Mouse (Mus musculus): Measurements from ENCODE around the gene Slc37a2. TPM values are rescaled to one million over a fixed set of nuclear protein-coding genes. Genes with fewer than 3 reads are reported as not detected.
A peak's percentile ranks its signal among the peaks of the same experiment; 100 is the strongest.
"Not testable (repeated sequence)": the region's sequence is repeated elsewhere in the genome, so short reads cannot be mapped to it uniquely, and the experiment has no call there.

Gene Slc37a2
- not detected in 2 replicates for polyA plus RNA-seq (2012; ENCODE audit: insufficient read depth, insufficient read length, low replicate concordance, missing spikeins)

DNA sequence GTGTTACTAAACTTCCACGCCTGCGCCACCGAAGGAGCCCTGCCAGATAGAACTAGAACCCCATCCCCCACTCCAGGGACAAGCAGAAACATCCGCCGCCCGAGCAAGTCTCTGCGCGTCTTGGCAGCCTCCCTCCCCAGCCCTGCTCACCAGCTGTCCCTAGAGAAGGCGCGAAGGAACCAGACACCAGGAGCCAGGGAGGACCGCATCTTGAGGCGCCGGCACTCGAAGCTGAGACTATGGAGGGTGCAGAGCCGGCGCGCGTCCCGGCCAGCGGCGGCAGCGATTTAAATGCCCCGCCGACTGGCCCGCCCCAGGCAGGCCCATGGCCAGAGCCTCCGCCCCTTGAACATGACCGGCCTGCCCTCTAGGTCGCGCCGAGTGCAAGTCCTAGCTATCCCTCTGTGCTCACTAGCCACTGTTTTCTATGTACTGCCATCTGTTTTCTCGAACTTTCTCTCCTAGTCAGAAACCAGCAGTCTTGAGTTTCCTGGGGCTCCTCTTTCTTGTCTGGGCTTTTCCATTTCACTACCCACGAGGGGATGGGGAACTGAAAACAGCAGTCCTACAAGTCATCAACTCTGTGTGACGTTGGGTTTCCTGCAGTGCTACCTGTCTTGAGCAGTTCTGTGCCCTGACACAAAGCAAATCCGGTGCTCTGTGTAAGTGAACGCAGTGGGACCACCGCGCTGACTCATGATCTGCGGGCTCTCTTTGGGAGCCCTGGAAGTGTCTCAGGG is at the start of gene Slc37a2:
TSS of gene Slc37a2 (minus strand) at position 590 of the 740 bp plus-strand sequence.
- peak within 1 kb of the TSS; percentile 61 for H3K4me3 ChIP-seq (ENCODE audit: insufficient read depth, low read depth, low read length)
- H3K27ac ChIP-seq (ENCODE audit: insufficient read depth, low read depth, low read length): peak within 1 kb of the TSS; percentile 54
- H3K4me1 ChIP-seq (ENCODE audit: control insufficient read depth, insufficient read depth, low read length): peaks cover 12% of the 10 kb centered on the region
- no peak for TF ChIP-seq CTCF (IDR thresholded peaks at IDR 0.05; ENCODE audit: insufficient read depth, low read depth, low read length)
- 3% methylated on average over 36 of the region's 38 CpGs for WGBS

DNA sequence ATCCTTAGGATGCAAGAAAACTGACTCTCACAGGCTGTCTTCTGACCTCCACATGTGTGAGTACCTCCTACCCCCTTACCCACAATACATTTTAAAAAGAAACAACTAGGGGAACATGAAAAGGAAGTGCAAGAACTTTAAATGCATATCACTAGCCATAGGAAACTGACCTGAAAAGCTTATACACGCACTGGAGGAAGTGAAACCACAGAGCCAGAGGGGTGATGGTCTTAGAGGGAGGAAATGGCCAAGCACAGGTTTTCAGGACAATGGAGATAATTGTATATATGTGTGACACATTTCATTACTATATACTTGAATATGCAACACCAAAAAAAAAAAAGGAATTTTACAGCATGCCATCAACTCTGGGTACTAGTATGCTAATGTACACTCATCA is 46.2 kb upstream of the Slc37a2 start:
- TF ChIP-seq POLR2A (IDR thresholded peaks at IDR 0.05; ENCODE audit: insufficient read depth, low read depth, low read length) (no peak), CTCF (IDR thresholded peaks at IDR 0.05; ENCODE audit: insufficient read depth, low read depth, low read length) (no peak)
- 92% methylated on average over 1 of the region's 1 CpGs for WGBS
- no peaks in the 10 kb centered on the region for H3K4me1 ChIP-seq (ENCODE audit: control insufficient read depth, insufficient read depth, low read length)
- H3K27ac ChIP-seq (ENCODE audit: insufficient read depth, low read depth, low read length): no peak overlapping the region
- H3K4me3 ChIP-seq (ENCODE audit: insufficient read depth, low read depth, low read length): no peak overlapping the region

DNA sequence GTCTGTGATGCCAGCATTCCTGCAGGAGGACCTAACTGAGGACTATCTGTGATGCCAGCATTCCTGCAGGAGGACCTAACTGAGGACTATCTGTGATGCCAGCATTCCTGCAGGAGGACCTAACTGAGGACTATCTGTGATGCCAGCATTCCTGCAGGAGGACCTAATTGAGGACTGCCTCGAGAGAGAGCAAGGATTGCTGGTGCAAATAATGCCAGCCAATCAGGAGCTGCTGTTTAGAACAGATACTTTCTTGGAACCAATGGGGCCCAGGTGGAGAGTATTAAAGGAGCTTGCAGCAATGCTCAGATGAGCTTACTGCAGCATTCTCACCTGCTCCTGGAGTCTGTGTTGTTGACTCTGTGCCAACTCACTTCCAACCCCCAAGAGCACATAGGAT is 45.0 kb upstream of the Slc37a2 start:
- not testable (repeated sequence) for H3K4me1 ChIP-seq (ENCODE audit: control insufficient read depth, insufficient read depth, low read length); H3K27ac ChIP-seq (ENCODE audit: insufficient read depth, low read depth, low read length); H3K4me3 ChIP-seq (ENCODE audit: insufficient read depth, low read depth, low read length)
- 59% methylated on average over 1 of the region's 1 CpGs for WGBS

DNA sequence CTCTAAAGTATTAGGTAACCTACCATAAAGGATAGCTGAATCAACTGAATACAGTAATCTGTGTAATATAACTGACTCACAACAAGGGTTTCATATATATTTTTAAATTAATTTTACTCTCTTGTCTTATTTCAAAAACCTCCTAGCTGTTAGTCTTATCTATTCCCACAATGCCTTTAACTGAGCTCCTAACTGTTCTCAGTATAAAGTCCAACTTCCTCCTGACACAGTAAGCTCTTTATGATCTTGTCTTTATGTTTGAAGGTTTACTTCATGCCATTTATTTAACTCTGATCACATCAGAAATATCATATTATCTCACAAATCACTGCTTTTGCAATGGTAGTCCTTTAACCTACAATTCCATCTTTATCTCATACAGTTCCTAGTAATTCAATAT is 40.0 kb upstream of the Slc37a2 start:
- TF ChIP-seq POLR2A (IDR thresholded peaks at IDR 0.05; ENCODE audit: insufficient read depth, low read depth, low read length) (no peak), CTCF (IDR thresholded peaks at IDR 0.05; ENCODE audit: insufficient read depth, low read depth, low read length) (no peak)
- no peaks in the 10 kb centered on the region for H3K4me1 ChIP-seq (ENCODE audit: control insufficient read depth, insufficient read depth, low read length)
- H3K27ac ChIP-seq (ENCODE audit: insufficient read depth, low read depth, low read length): no peak overlapping the region
- no peak overlapping the region for H3K4me3 ChIP-seq (ENCODE audit: insufficient read depth, low read depth, low read length)

DNA sequence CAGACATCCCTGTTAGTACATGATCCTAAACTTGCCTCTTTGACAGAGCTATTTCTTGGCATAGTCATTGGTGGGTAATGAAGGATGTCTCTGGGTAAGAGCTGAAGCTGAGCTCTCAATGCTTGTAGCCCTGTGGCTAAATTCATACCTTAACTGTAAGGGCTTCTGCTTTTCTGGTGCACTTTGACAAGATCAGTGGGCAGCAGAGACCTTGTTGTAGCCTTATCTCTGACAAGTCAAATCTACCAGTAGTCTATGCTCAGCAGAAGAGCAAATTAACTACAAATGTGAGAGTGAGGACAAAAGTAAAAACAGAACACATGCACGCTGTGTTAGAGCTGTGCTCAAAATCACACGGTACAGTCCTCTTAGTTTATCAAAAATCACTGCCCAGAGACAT is 11.1 kb upstream of the Slc37a2 start:
- WGBS: 84% methylated on average over 2 of the region's 2 CpGs
- TF ChIP-seq POLR2A (IDR thresholded peaks at IDR 0.05; ENCODE audit: insufficient read depth, low read depth, low read length) (no peak), CTCF (IDR thresholded peaks at IDR 0.05; ENCODE audit: insufficient read depth, low read depth, low read length) (no peak)
- H3K4me1 ChIP-seq (ENCODE audit: control insufficient read depth, insufficient read depth, low read length): no peaks in the 10 kb centered on the region
- no peak overlapping the region for H3K27ac ChIP-seq (ENCODE audit: insufficient read depth, low read depth, low read length)
- no peak overlapping the region for H3K4me3 ChIP-seq (ENCODE audit: insufficient read depth, low read depth, low read length)

DNA sequence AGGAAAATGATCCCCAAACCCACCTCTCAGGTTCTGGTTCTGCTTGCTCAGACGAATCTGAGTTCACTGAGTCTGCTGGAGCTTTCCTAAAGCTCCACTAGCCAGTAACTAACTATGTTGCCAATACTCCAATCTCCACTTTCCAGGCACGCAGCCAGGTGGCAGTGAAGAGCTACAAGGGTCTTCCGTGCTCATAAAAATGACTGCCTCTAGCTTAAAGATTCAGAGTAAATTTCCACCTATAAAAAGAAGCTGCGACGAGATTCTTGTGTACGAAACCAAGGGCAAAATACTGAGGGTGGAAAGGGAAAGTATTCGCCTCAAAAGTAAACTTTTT is 319 bp upstream of the Slc37a2 start:
- peak overlapping the region; percentile 61 for H3K4me3 ChIP-seq (ENCODE audit: insufficient read depth, low read depth, low read length)
- 15% methylated on average over 7 of the region's 7 CpGs for WGBS
- peaks cover 12% of the 10 kb centered on the region for H3K4me1 ChIP-seq (ENCODE audit: control insufficient read depth, insufficient read depth, low read length)
- no peak overlapping the region for H3K27ac ChIP-seq (ENCODE audit: insufficient read depth, low read depth, low read length)
- no peak for TF ChIP-seq CTCF (IDR thresholded peaks at IDR 0.05; ENCODE audit: insufficient read depth, low read depth, low read length)
- no peak for TF ChIP-seq POLR2A (IDR thresholded peaks at IDR 0.05; ENCODE audit: insufficient read depth, low read depth, low read length)

DNA sequence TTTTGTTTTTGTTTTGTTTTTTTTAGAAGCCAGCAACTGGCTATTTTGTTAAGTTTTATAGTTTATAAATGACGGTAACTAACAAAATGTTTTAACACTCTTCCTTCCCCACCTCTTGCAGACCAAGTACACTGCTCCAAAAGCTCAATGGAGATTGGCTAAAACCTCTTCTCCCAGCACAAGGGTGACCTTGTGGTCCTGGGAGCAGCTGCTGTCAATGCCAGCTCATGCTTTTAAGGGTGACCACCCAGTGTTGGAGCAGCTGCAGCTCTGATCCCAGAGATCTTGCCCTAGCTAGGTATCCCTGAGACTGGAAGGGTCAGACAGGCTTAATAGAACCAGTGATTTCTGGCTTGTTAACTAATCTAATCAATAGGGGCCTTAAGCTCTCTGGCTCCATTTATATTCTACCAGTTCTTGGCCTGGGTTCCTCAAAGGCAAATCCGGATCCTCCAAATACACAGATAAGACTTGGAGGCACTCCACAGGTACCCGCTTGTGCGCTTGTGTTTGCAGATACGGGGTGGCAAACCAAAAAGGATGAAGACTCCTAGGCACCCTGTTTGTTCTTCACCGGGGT is 917 bp downstream of the Slc37a2 start:
- H3K27ac ChIP-seq (ENCODE audit: insufficient read depth, low read depth, low read length): no peak overlapping the region
- 30% methylated on average over 6 of the region's 6 CpGs for WGBS
- peak overlapping the region; percentile 61 for H3K4me3 ChIP-seq (ENCODE audit: insufficient read depth, low read depth, low read length)
- TF ChIP-seq POLR2A (IDR thresholded peaks at IDR 0.05; ENCODE audit: insufficient read depth, low read depth, low read length) (no peak), CTCF (IDR thresholded peaks at IDR 0.05; ENCODE audit: insufficient read depth, low read depth, low read length) (no peak)
- peaks cover 12% of the 10 kb centered on the region for H3K4me1 ChIP-seq (ENCODE audit: control insufficient read depth, insufficient read depth, low read length)

DNA sequence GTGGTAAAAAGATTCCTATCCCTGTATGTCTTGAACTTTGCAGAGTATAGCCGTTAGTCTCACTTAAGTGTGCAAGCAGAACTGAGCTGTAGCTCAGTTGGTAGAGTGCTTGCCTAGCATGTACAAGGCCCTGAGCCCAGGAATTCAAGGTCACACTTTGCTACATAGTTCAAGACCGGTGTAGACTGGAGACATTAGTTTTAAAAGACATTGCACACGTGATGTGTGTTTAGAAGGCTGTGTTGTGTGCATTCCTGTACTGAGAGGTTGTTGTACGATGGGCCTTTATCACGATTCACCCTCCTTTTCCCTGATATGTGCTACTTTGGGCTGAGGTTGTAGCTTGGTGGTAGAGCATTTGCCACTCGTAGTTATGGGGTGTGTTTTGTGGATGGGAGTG is 4.9 kb downstream of the Slc37a2 start:
- no peak overlapping the region for H3K27ac ChIP-seq (ENCODE audit: insufficient read depth, low read depth, low read length)
- TF ChIP-seq POLR2A (IDR thresholded peaks at IDR 0.05; ENCODE audit: insufficient read depth, low read depth, low read length): no peak
- TF ChIP-seq CTCF (IDR thresholded peaks at IDR 0.05; ENCODE audit: insufficient read depth, low read depth, low read length): no peak
- 89% methylated on average over 6 of the region's 6 CpGs for WGBS
- no peak overlapping the region for H3K4me3 ChIP-seq (ENCODE audit: insufficient read depth, low read depth, low read length)
- H3K4me1 ChIP-seq (ENCODE audit: control insufficient read depth, insufficient read depth, low read length): peaks cover 19% of the 10 kb centered on the region

DNA sequence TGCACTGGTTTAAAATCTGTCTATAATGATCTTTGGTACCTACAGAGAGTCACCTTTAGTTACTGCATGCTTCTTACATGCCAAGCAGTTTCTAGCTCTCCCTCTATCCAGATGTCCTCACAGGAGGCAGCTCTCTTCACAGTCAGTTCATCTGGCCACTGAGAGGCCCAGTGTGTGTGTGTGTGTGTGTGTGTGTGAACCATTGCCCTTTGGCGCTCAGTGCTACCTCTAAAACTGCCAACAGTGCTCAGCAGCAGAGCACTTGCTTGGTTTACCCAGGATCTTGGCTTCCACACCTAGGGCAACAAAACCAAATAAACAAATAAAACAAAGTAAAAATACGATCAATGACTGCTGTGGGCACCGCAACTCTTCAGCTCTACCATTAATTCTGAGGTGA is 5.6 kb downstream of the Slc37a2 start:
- TF ChIP-seq CTCF (IDR thresholded peaks at IDR 0.05; ENCODE audit: insufficient read depth, low read depth, low read length): no peak
- TF ChIP-seq POLR2A (IDR thresholded peaks at IDR 0.05; ENCODE audit: insufficient read depth, low read depth, low read length): no peak
- H3K4me3 ChIP-seq (ENCODE audit: insufficient read depth, low read depth, low read length): no peak overlapping the region
- no peak overlapping the region for H3K27ac ChIP-seq (ENCODE audit: insufficient read depth, low read depth, low read length)
- WGBS: 87% methylated on average over 3 of the region's 3 CpGs
- peaks cover 13% of the 10 kb centered on the region for H3K4me1 ChIP-seq (ENCODE audit: control insufficient read depth, insufficient read depth, low read length)
